Mouse (Mus musculus) heart, embryonic 14.5 days (tissue): ENCODE measurements around the gene Zfp668. TPM values are rescaled to one million over a fixed set of nuclear protein-coding genes. Genes with fewer than 3 reads are reported as not detected.

Experiments
- ATAC-seq: fragments of 200-750 bp; cut with Nextera tagmentation; 2 replicates; pipeline ENCODE4 v1.8.0; 2017; ENCODE audit warnings: low read depth, moderate TSS enrichment; ENCODE audit not compliant: insufficient number of reproducible peaks, insufficient read depth, low FRiP score
- H3K27ac ChIP-seq, 2 experiments: fragments of 200-500 bp in 1 of 2; fragments of 300-500 bp in 1 of 2; sonication (generic) in 1 of 2; replicated peaks in 1 of 2; 2 replicates each; pipeline ENCODE4 v1.5.1; 2012 to 2014; ENCODE audit warnings: low read depth in 2 of 2, low read length in 2 of 2, control low read depth in 1 of 2, mild to moderate bottlenecking in 1 of 2, mixed read lengths in 1 of 2; ENCODE audit not compliant: control insufficient read depth in 1 of 2, insufficient read depth in 1 of 2
- H3K27me3 ChIP-seq: fragments of 300-500 bp; sonication (generic); 2 replicates; pipeline ENCODE4 v1.6.1; 2014; ENCODE audit warnings: mild to moderate bottlenecking, low read length, control low read depth; ENCODE audit not compliant: control insufficient read depth, insufficient read depth
- H3K36me3 ChIP-seq: fragments of 300-500 bp; sonication (generic); 2 replicates; pipeline ENCODE4 v1.6.1; 2014; ENCODE audit warnings: mild to moderate bottlenecking, control low read depth, low read length, mixed read lengths; ENCODE audit not compliant: control insufficient read depth, insufficient read depth
- H3K4me1 ChIP-seq, 2 experiments: fragments of 200-500 bp in 1 of 2; fragments of 300-500 bp in 1 of 2; sonication (generic) in 1 of 2; 2 replicates each; pipeline ENCODE4 v1.6.1; 2012 to 2014; ENCODE audit warnings: low read length in 2 of 2, control low read depth in 1 of 2, mixed read lengths in 1 of 2; ENCODE audit not compliant: control insufficient read depth in 2 of 2, insufficient read depth in 2 of 2
- H3K4me2 ChIP-seq: fragments of 300-500 bp; sonication (generic); 2 replicates; pipeline ENCODE4 v1.6.1; 2014; ENCODE audit warnings: mild to moderate bottlenecking, low read length
- H3K4me3 ChIP-seq, 2 experiments: fragments of 200-500 bp in 1 of 2; fragments of 300-500 bp in 1 of 2; sonication (generic) in 1 of 2; 2 replicates each; pipeline ENCODE4 v1.5.1; 2012 to 2014; ENCODE audit warnings: low read length in 2 of 2, mild to moderate bottlenecking in 2 of 2, control low read depth in 1 of 2, low read depth in 1 of 2, moderate library complexity in 1 of 2; ENCODE audit not compliant: control insufficient read depth in 1 of 2, insufficient read depth in 1 of 2
- H3K9ac ChIP-seq: fragments of 300-500 bp; sonication (generic); 2 replicates; pipeline ENCODE4 v1.6.1; 2014; ENCODE audit warnings: mild to moderate bottlenecking, low read length
- H3K9me3 ChIP-seq: fragments of 300-500 bp; sonication (generic); 2 replicates; pipeline ENCODE4 v1.6.1; 2016; ENCODE audit warnings: low read length, control low read depth; ENCODE audit not compliant: control insufficient read depth
- WGBS: fragments of 180-500 bp; shearing (Covaris S2); extraction: QIAGEN DNeasy Blood & Tissue Kit; methylation state at CpG from one replicate; pipeline ENCODE4 v1.1.7; 2014; 5-methylcytosine and 5-hydroxymethylcytosine counted together
- polyA plus RNA-seq: library from polyadenylated mRNA; unstranded; fragments of >200 nt; fragmentation: Nextera tagmentation; extraction: Ambion mirVana; gene quantifications from 2 replicates; pipeline ENCODE4 v1.2.1, GENCODE M21; 2014

Zfp668 gene
- polyA plus RNA-seq, 1 experiment from 2014 or later, result 7.4 TPM

DNA sequence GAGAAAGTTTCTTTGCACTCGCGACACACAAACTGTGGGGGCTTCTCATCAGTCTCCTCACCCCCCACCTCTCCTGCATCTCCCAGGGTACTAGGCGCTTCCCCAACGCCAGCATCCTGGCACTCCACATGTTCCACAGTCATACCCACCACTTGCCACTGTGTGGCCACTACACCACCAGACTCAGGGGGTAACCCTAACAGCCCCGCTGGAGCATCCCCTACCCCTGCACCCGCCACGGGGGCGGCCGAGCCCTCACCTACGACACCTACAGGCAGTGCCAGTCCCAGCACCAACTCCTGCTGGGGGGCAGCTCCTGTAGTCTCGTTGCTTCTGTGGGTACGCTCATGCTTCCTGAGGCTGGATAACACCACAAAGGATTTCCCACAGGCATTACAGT is 10.2 kb downstream of the Zfp668 start:
- Histone ChIP-seq H3K4me1 (0 out of 4 replicates have a peak, but pooled peaks cover 0 to 3% of the 10 kb centered on the region in 2 experiments), H3K9me3 (no peaks in the 10 kb centered on the region), H3K36me3 (peaks cover 45% of the 10 kb centered on the region), H3K9ac (no peak overlapping the region), H3K27ac (no peak overlapping the region), H3K4me2 (no peak overlapping the region), H3K4me3 (no peak overlapping the region), H3K27me3 (no peaks in the 10 kb centered on the region)
- ATAC-seq, result no peak
- WGBS, result 93% methylated on average over 12 of the region's 12 CpGs

DNA sequence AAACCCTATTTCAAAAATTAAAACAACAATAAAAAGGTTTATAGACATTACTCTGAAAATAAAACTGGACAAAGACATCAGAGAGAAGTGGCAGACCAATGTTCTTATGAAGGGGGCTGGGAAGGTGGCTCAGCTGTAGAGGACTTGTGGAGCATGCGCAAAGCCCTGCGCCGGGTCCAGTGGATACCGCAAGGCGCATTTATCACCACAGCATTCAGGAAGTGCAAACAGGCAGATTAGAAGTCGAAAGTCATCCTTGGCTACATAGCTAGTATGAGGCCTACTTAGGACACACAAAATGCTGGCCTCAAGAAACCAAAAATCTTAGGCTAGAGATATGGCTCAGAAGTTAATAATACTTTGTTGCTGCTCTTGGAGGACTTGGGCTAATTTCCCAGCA is 18.4 kb downstream of the Zfp668 start:
- Histone ChIP-seq H3K27me3 (no peaks in the 10 kb centered on the region), H3K4me2 (no peak overlapping the region), H3K4me1 (no peaks in the 10 kb centered on the region), H3K9ac (no peak overlapping the region), H3K36me3 (no peaks in the 10 kb centered on the region), H3K4me3 (no peak overlapping the region), H3K27ac (no peak overlapping the region), H3K9me3 (0 out of 2 replicates have a peak, but pooled peaks cover 3% of the 10 kb centered on the region)
- no peak for ATAC-seq
- 83% methylated on average over 6 of the region's 6 CpGs for WGBS

DNA sequence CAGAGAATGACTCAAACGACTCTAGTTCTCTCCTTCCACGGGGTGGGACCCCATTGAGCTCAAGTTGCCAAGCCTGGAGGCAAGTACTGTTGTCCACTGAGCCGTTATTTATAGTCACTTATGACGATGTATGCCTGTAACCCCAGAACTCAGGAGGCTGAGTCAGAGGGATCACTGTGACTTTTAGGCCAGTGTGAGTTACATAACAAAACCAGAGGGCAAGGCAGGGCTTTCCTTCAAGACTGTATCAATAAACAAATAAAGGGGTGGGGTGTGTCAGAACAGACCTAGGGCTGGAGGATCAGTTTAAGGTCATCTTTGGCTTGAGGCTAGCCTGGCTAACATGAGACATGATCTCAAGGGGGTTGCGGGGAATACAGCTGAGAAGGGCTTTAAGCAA is 25.7 kb downstream of the Zfp668 start:
- Histone ChIP-seq H3K9ac (no peak overlapping the region), H3K4me1 (no peaks in the 10 kb centered on the region; a peak in 1 of 4 replicates), H3K9me3 (no peaks in the 10 kb centered on the region), H3K4me3 (no peak overlapping the region), H3K36me3 (peaks cover 31% of the 10 kb centered on the region), H3K4me2 (no peak overlapping the region), H3K27ac (no peak overlapping the region), H3K27me3 (no peaks in the 10 kb centered on the region)
- 58% methylated on average over 5 of the region's 5 CpGs for WGBS
- ATAC-seq, result no peak

DNA sequence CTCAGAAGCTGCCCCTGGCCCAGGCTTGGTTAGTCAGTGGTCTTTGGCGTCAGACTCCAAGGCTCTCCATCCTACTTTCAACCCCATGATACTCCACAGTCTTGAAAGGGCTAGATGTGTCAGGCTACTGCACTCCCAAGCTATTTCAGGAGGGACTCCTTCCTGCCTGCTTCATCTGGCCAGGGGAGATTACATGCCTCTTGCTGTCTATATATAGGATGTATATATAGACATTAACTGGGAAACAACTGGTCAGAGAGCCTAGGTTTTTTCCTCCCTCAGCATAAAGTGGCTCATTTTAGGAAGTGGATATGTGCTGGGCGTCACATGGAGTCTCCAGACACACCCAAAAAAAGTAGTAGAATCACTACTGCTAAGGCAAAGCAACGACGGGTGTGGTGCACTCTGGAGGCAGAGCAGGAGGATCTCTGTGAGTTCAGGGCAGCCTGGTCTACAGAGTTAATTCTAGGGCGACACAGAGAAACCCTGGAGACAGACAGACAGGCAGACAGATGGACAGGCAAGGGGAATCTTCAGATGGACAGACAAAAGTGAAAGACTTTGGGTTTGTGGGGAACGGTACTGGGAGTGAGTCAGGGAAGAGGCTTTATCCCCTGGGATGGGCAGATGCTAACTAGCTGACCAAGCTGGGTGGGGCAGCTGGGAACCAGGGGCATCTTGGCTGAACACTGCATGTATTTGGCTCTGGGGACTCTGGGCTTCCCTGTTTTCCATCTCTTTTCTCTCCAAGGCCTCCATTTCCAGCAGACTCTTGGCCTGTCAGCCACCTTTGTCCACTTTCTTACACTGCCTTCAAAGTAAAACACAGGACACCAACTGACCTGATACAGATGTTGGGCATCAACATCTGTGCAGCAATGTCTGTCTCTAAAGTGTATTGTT is 26.4 kb downstream of the Zfp668 start:
- Histone ChIP-seq H3K27ac (no peak overlapping the region), H3K4me1 (no peaks in the 10 kb centered on the region; a peak in 1 of 4 replicates), H3K36me3 (peaks cover 37% of the 10 kb centered on the region), H3K9me3 (no peaks in the 10 kb centered on the region), H3K9ac (no peak overlapping the region), H3K4me2 (no peak overlapping the region), H3K4me3 (no peak overlapping the region), H3K27me3 (no peaks in the 10 kb centered on the region)
- 62% methylated on average over 6 of the region's 6 CpGs for WGBS
- ATAC-seq, result no peak

DNA sequence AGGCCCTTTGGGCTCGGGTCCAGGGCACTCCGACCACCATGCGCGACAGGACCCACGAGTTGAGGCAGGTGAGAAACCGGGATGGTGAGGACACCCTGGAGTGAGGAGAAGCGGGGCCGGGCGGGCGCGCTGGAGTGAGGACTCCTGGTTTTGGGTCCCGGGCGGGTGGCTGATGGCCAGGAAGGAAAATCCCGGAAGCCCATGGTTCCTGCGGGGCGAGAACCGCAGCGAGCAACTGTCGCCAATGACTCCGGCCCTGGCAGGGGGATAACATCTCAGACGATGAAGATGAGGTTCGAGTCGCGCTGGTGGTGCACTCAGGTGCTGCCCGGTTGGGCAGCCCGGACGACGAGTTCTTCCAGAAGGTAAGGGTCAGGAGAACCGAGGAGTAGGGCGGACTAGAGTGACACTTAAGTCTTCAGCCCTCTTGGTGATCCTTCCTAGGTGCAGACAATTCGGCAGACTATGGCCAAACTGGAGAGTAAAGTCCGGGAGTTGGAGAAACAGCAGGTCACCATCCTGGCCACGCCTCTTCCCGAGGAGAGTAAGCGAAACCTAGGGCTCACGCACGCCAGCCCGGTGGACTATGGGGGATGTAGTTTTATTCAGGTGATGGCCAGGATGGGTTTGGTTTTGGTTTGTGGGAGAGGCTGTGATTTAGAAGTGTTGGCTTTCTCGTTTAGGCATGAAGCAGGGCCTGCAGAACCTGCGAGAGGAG is 34.5 kb downstream of the Zfp668 start:
- peak overlapping the region; percentile 74 to 91 for H3K27ac ChIP-seq
- H3K36me3 ChIP-seq, result peaks cover 42% of the 10 kb centered on the region
- peak overlapping the region; percentile 71 to 93 for H3K4me3 ChIP-seq
- under 1% methylated on average over 40 of the region's 40 CpGs for WGBS
- peak overlapping the region; percentile 92 for H3K4me2 ChIP-seq
- peak overlapping the region; percentile 92 for H3K9ac ChIP-seq
- peak; percentile 27; the same call in 1 of the 2 replicates for ATAC-seq
- no peaks in the 10 kb centered on the region for H3K27me3 ChIP-seq
- H3K9me3 ChIP-seq, result no peaks in the 10 kb centered on the region
- peaks cover 5 to 9% of the 10 kb centered on the region in 2 experiments; a peak in 3 of 4 replicates for H3K4me1 ChIP-seq

DNA sequence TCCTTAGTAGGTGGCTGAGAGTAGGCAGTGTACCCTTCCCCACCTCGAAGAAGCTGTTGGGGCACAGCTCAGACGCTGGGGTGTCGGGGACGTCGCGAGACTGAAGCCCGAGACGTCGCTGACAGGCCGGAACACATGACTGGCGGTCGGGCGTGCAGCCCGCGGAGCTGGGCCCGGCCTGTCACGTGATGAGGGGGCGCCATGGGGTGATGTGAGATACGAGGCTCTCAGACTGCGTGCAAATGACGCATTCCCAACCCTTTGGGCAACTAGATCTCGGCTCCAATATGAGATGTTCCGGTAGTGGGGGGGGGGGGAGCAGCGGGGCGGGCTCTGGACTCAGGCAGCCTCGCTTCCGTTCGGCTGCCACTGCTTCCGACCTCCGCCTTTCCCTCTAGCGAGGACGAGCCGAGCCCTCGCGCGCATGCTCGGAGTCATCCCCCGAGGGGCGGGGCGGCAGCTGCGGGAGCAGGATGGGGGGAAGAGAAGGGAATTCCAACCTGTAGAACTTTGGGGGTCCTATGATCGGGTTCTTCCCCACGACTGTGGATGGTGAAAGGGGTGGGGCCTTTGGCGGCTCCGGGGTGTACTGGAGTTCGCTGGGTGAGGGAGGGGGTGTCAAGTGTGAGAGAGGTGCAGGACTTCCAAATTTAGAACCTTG is 35.2 kb downstream of the Zfp668 start:
- Histone ChIP-seq H3K9ac (peak overlapping the region; percentile 92), H3K4me1 (peaks cover 5 to 9% of the 10 kb centered on the region in 2 experiments; a peak in 3 of 4 replicates), H3K27ac (peak overlapping the region; percentile 91), H3K27me3 (no peaks in the 10 kb centered on the region), H3K4me3 (peak overlapping the region; percentile 71 to 93), H3K4me2 (peak overlapping the region; percentile 92), H3K36me3 (peaks cover 35% of the 10 kb centered on the region), H3K9me3 (no peaks in the 10 kb centered on the region)
- under 1% methylated on average over 46 of the region's 46 CpGs for WGBS
- ATAC-seq, result peak; percentile 92

DNA sequence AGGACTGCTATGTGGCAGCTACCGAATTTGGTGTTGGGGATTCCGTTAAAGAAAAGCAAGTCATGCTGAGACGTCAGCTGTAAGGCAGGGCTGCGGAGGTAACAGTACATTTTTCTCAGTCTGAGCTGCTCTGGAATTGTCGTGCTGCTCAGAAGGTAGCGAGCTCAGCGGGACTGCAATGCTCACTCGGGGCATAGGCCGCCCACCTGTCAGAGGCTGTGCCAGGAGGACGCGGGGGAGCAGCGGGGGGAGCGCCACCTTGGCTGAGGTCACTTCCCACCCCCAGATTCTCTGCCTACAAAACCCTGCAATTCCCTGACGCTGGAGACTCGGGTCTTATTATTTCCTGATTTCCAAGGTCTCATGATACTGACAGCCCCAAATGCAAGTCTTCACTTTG is 35.7 kb downstream of the Zfp668 start:
- Histone ChIP-seq H3K4me2 (peak overlapping the region; percentile 92), H3K9me3 (no peaks in the 10 kb centered on the region), H3K4me1 (peaks cover 5 to 9% of the 10 kb centered on the region in 2 experiments; a peak in 3 of 4 replicates), H3K9ac (peak overlapping the region; percentile 92), H3K27me3 (no peaks in the 10 kb centered on the region), H3K36me3 (peaks cover 29% of the 10 kb centered on the region), H3K27ac (peak overlapping the region; percentile 91), H3K4me3 (peak overlapping the region; percentile 71 to 93)
- WGBS, result 3% methylated on average over 15 of the region's 15 CpGs
- no peak for ATAC-seq
